Mouse (Mus musculus) midbrain, embryonic 16.5 days (tissue): Measurements from ENCODE around the gene Tfap2b. TPM values are rescaled to one million over a fixed set of nuclear protein-coding genes. Genes with fewer than 3 reads are reported as not detected.
A peak's percentile ranks its signal among the peaks of the same experiment; 100 is the strongest.

ENCODE experiments used
- ATAC-seq: fragments of 200-750 bp; cut with Nextera tagmentation; 2 replicates; pipeline ENCODE4 v1.8.0; 2017; ENCODE audit warnings: moderate TSS enrichment
- H3K27ac ChIP-seq: fragments of 300-500 bp; sonication (generic); 2 replicates; pipeline ENCODE4 v1.5.1; 2014; ENCODE audit warnings: mild to moderate bottlenecking, low read length, mixed read lengths
- H3K27me3 ChIP-seq: fragments of 300-500 bp; sonication (generic); 2 replicates; pipeline ENCODE4 v1.6.1; 2014; ENCODE audit warnings: low read depth, low read length, mixed read lengths; ENCODE audit not compliant: control insufficient read depth, insufficient read depth
- H3K36me3 ChIP-seq: fragments of 300-500 bp; sonication (generic); 2 replicates; pipeline ENCODE4 v1.6.1; 2014; ENCODE audit warnings: mild to moderate bottlenecking, low read length, moderate library complexity, mixed read lengths; ENCODE audit not compliant: control insufficient read depth, insufficient read depth
- H3K4me1 ChIP-seq: fragments of 300-500 bp; sonication (generic); 2 replicates; pipeline ENCODE4 v1.6.1; 2014; ENCODE audit warnings: mild to moderate bottlenecking, low read length, mixed read lengths; ENCODE audit not compliant: control insufficient read depth, insufficient read depth
- H3K4me2 ChIP-seq: fragments of 300-500 bp; sonication (generic); 2 replicates; pipeline ENCODE4 v1.6.1; 2014; ENCODE audit warnings: mild to moderate bottlenecking, low read length, mixed read lengths
- H3K4me3 ChIP-seq: fragments of 300-500 bp; sonication (generic); 2 replicates; pipeline ENCODE4 v1.5.1; 2014; ENCODE audit warnings: low read depth, mild to moderate bottlenecking, low read length, moderate library complexity, mixed read lengths
- H3K9ac ChIP-seq: fragments of 300-500 bp; sonication (generic); 2 replicates; pipeline ENCODE4 v1.6.1; 2014; ENCODE audit warnings: low read depth, low read length, mixed read lengths
- H3K9me3 ChIP-seq: fragments of 300-500 bp; sonication (generic); replicated peaks from 2 replicates; pipeline ENCODE4 v1.6.1; 2014; ENCODE audit warnings: mild to moderate bottlenecking, low read length, mixed read lengths; ENCODE audit not compliant: control insufficient read depth, poor library complexity, severe bottlenecking
- WGBS: fragments of 180-500 bp; shearing (Covaris S2); extraction: QIAGEN DNeasy Blood & Tissue Kit; methylation state at CpG from one replicate; pipeline ENCODE4 v1.1.7; 2014; 5-methylcytosine and 5-hydroxymethylcytosine counted together
- polyA plus RNA-seq: library from polyadenylated mRNA; unstranded; fragments of >200 nt; fragmentation: Nextera tagmentation; extraction: Ambion mirVana; gene quantifications from 2 replicates; pipeline ENCODE4 v1.2.1, GENCODE M21; 2015

Tfap2b gene
- polyA plus RNA-seq, 1 experiment from 2014 or later: 223 TPM

DNA sequence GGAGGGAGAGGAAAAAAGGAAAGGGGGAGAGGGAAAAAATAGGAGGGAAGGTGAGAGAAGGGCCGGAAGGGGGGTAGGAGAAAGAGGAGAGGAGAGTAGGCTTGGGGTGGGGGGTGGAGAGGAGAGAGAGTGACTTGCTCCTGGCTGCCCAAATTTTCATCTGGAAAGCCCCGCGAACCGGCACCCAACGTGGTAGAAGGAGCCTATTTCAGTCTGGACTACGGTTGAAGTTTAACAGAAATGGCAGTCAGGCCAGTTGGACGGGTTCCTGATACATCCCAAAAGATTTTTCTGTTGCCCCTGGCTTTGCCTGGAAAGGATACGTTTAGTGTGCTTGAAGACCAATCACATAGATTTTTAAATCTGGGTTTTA lies 2.3 kb downstream of the Tfap2b start:
- H3K9ac ChIP-seq: peak overlapping the region; percentile 6; the same call in 1 of the 2 replicates

DNA sequence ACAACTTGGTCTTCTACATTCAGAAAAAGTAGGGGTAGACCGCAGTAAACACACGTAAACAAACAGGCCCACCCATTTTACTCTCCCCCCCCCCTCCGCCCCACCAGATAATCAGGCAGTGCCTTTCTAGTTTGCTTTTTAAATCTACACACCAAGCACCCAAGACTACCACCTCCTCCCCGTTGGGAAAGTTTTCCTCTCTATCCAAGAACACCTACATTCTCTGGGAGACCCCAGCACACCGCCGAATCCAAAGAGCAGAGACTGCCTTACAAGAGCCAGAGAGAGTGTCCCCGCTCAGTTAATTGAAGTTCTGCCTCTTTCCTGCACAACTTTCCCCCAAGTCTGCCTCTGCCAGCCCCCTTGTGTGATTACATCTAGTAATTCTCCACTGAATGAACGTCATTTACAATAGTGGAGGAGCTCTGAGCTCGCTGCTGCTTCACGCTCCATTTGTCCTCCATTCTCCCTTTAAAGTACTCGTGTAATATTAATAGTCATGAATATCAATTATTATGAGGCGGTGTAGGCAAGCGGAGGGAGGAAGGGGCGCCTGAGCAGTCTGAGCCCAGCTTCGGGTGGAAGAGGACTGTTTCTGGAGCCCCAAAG lies 2.9 kb downstream of the Tfap2b start:
- peak overlapping the region; percentile 31 for H3K4me2 ChIP-seq
- peak overlapping the region; percentile 53 for H3K9ac ChIP-seq
- no peaks in the 10 kb centered on the region for H3K9me3 ChIP-seq
- H3K4me1 ChIP-seq: no peaks in the 10 kb centered on the region
- peak overlapping the region; percentile 86 for H3K27ac ChIP-seq
- ATAC-seq: no peak
- H3K4me3 ChIP-seq: peak overlapping the region; percentile 37
- WGBS: 1% methylated on average over 15 of the region's 15 CpGs
- no peaks in the 10 kb centered on the region for H3K36me3 ChIP-seq
- H3K27me3 ChIP-seq: peaks cover 45% of the 10 kb centered on the region

More for the DNA sequence above, 2.3 kb downstream of the Tfap2b start:
- 1% methylated on average over 8 of the region's 8 CpGs for WGBS
- Histone ChIP-seq H3K27me3 (peaks cover 38% of the 10 kb centered on the region), H3K9me3 (no peaks in the 10 kb centered on the region), H3K4me1 (no peaks in the 10 kb centered on the region), H3K4me2 (no peak overlapping the region), H3K4me3 (peak overlapping the region; percentile 37), H3K36me3 (no peaks in the 10 kb centered on the region), H3K27ac (peak overlapping the region; percentile 86)
- ATAC-seq: no peak

DNA sequence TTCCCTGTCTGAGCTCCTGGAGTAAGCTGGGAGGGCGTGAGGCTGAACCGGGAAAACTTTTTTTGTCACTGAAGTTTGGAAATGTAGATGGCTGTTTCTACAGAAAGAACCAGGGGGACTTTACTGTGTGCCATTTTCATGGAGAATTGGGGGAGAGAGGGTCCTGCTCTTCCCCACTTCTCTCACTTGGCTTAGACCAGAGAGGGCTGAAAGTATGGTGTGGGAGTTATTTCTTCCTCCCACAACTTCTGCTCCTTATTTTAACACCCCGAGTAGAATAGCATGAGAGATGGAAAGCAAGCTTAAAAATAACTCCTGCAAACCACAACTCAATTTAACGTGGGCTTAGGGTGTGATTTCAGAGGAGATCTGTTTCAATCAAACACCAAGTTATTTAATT lies 4.0 kb downstream of the Tfap2b start:
- H3K9ac ChIP-seq: peak overlapping the region; percentile 53
- 2% methylated on average over 4 of the region's 4 CpGs for WGBS
- H3K27me3 ChIP-seq: peaks cover 42% of the 10 kb centered on the region
- H3K9me3 ChIP-seq: no peaks in the 10 kb centered on the region
- no peaks in the 10 kb centered on the region for H3K4me1 ChIP-seq
- ATAC-seq: no peak
- peak overlapping the region; percentile 21 for H3K4me2 ChIP-seq
- H3K36me3 ChIP-seq: no peaks in the 10 kb centered on the region
- H3K27ac ChIP-seq: peak overlapping the region; percentile 86
- H3K4me3 ChIP-seq: peak overlapping the region; percentile 37

DNA sequence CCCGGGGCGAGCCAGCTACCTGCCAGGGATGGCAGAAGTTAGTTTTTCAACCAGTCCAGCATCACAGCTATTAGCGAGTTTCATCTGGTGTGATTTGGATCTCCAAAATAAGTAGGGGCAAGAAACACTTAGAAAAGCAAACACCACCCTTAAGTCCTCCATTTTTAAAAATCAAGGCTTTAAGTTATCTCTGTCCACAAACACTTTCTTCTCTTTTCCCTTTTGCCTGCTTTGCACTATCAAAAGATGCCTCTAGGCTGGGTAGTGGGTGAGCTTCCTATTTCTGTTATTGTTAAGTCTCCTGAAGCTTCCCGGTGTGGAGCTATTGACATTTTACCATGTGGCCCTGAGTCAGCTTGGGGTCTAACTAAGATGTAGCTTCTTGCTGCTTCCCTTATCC lies 4.5 kb downstream of the Tfap2b start:
- 0% methylated on average over 4 of the region's 4 CpGs for WGBS
- peak overlapping the region; percentile 86 for H3K27ac ChIP-seq
- H3K36me3 ChIP-seq: no peaks in the 10 kb centered on the region
- H3K9ac ChIP-seq: peak overlapping the region; percentile 53
- H3K4me1 ChIP-seq: no peaks in the 10 kb centered on the region
- peak overlapping the region; percentile 37 for H3K4me3 ChIP-seq
- peak overlapping the region; percentile 21; the same call in 1 of the 2 replicates for H3K4me2 ChIP-seq
- peaks cover 45% of the 10 kb centered on the region for H3K27me3 ChIP-seq
- H3K9me3 ChIP-seq: 0 out of 2 replicates have a peak, but pooled peaks cover 2% of the 10 kb centered on the region
- no peak for ATAC-seq

DNA sequence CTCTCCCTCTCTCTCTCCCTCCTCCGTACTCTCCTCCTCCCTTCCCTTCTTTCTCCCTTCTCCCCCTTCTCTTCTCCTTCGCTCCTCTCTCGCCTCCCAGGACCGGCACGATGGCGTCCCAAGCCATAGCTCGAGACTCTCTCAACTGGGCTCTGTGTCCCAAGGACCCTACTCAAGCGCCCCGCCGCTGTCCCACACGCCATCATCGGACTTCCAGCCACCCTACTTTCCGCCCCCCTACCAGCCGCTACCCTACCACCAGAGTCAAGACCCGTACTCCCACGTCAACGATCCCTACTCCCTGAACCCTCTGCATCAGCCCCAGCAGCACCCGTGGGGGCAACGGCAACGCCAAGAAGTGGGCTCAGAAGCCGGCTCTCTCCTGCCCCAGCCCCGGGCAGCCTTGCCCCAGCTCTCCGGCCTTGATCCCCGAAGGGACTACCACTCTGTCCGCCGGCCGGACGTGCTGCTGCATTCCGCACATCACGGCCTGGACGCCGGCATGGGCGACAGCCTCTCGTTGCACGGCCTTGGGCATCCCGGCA lies 5.2 kb downstream of the Tfap2b start:
- no peak for ATAC-seq
- under 1% methylated on average over 36 of the region's 36 CpGs for WGBS
- H3K4me3 ChIP-seq: peak overlapping the region; percentile 37
- H3K9ac ChIP-seq: peak overlapping the region; percentile 65
- no peaks in the 10 kb centered on the region for H3K36me3 ChIP-seq
- 0 out of 2 replicates have a peak, but pooled peaks cover 2% of the 10 kb centered on the region for H3K9me3 ChIP-seq
- H3K27me3 ChIP-seq: peaks cover 45% of the 10 kb centered on the region
- H3K4me1 ChIP-seq: no peaks in the 10 kb centered on the region
- H3K4me2 ChIP-seq: peak overlapping the region; percentile 36
- H3K27ac ChIP-seq: peak overlapping the region; percentile 86

DNA sequence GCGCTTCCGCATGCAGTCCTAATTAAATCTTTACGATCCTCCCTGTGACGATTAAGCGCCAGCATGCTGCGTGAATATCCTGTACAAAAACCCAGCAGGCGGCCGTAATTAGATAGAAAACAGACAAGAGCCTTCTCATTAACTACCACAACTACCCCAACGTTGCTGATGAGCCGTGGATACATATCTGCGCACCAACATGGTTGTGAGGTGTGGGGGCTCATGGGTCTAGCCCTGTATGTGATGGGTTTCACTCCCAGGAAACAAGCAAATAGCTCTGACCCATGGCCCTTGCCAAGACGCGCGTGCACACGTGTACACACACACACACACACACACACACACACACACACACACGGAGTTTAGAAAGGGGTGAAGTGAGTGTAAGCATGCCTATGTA lies 8.7 kb downstream of the Tfap2b start:
- Histone ChIP-seq H3K36me3 (no peaks in the 10 kb centered on the region), H3K4me2 (peak overlapping the region; percentile 39), H3K27ac (peak overlapping the region; percentile 70), H3K9me3 (0 out of 2 replicates have a peak, but pooled peaks cover 2% of the 10 kb centered on the region), H3K4me1 (no peaks in the 10 kb centered on the region), H3K9ac (peak overlapping the region; percentile 38; the same call in 1 of the 2 replicates), H3K4me3 (peak overlapping the region; percentile 9), H3K27me3 (peaks cover 58% of the 10 kb centered on the region)
- under 1% methylated on average over 16 of the region's 16 CpGs for WGBS
- ATAC-seq: no peak

DNA sequence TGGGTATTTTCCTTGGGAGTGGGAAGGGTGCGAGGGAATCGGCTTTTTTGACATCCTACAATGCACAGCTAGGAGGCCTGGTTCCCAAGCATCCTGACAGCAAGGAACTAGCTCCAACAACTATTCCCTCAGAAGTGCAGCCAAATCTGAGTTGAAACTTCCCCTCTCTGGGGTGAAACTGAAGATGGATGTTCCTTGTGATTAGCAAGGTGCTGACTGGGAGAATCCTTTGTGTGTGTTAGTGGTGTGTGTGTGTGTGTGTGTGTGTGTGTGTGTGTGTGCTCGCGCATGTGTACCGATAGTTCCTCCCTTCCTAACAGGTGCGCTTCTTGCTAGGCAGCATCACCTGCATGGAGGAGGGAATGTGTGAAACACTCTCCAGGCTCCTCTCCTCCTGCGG lies 9.5 kb downstream of the Tfap2b start:
- H3K9ac ChIP-seq: 0 out of 2 replicates have a peak overlapping the region, but pooled peaks have one; percentile 50
- H3K9me3 ChIP-seq: 0 out of 2 replicates have a peak, but pooled peaks cover 2% of the 10 kb centered on the region
- ATAC-seq: no peak
- no peaks in the 10 kb centered on the region for H3K36me3 ChIP-seq
- H3K4me3 ChIP-seq: peak overlapping the region; percentile 9
- H3K27ac ChIP-seq: peak overlapping the region; percentile 70
- 3% methylated on average over 7 of the region's 7 CpGs for WGBS
- peaks cover 59% of the 10 kb centered on the region for H3K27me3 ChIP-seq
- H3K4me2 ChIP-seq: peak overlapping the region; percentile 39
- no peaks in the 10 kb centered on the region for H3K4me1 ChIP-seq

DNA sequence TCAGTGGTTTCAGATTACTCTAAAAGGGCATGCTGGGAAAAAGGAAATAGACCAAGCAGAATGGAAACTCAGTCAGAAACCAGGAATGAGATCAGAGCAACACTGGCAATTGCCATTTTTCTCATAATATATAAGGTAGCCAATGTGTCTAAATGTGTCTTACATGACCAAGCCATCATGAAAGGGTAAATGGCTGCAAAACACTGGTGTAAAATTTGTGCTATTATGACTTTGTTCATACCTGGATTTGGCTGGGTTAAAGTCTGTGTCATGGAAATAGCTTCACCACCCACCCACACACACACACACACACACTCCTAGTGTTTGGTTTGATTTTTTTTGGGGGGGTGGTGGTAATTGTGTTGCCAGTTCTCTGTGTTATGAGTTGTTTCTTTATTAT lies 10.7 kb downstream of the Tfap2b start:
- H3K4me3 ChIP-seq: peak overlapping the region; percentile 11; the same call in 1 of the 2 replicates
- H3K9ac ChIP-seq: 0 out of 2 replicates have a peak overlapping the region, but pooled peaks have one; percentile 20
- peaks cover 61% of the 10 kb centered on the region for H3K27me3 ChIP-seq
- H3K27ac ChIP-seq: peak overlapping the region; percentile 64
- no peaks in the 10 kb centered on the region for H3K4me1 ChIP-seq
- no peak for ATAC-seq
- no peaks in the 10 kb centered on the region for H3K36me3 ChIP-seq
- 0 out of 2 replicates have a peak, but pooled peaks cover 2% of the 10 kb centered on the region for H3K9me3 ChIP-seq
- peak overlapping the region; percentile 48 for H3K4me2 ChIP-seq

DNA sequence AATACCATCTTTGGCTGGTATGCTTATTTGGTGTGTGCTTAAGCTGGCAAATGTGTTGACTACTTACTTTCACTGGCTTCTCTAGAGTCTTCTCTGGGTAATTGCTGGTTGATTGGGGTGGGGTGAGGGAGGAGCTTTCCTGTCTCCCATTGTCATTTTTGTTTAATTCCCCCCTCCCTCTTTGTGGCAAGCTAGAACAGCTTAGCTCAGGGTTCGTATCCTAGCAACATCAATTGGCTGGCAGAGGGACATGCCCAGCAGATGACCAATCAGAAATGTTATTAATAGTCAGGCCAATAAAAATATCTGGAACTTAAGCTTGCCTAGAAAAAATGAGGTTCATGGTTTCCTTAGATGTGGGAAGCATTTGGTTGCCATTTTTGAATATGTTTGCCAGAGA lies 11.8 kb downstream of the Tfap2b start:
- H3K36me3 ChIP-seq: no peaks in the 10 kb centered on the region
- peak overlapping the region; percentile 5; the same call in 1 of the 2 replicates for H3K4me3 ChIP-seq
- WGBS: 0% methylated on average over 1 of the region's 1 CpGs
- no peaks in the 10 kb centered on the region for H3K4me1 ChIP-seq
- 0 out of 2 replicates have a peak, but pooled peaks cover 2% of the 10 kb centered on the region for H3K9me3 ChIP-seq
- H3K27me3 ChIP-seq: peaks cover 64% of the 10 kb centered on the region
- H3K9ac ChIP-seq: no peak overlapping the region
- peak overlapping the region; percentile 48 for H3K4me2 ChIP-seq
- ATAC-seq: no peak
- peak overlapping the region; percentile 63 for H3K27ac ChIP-seq
